Mouse (Mus musculus): ENCODE measurements around the gene Lin28b. TPM values are rescaled to one million over a fixed set of nuclear protein-coding genes. Genes with fewer than 3 reads are reported as not detected.

The Lin28b gene
- polyA plus RNA-seq, 1 experiment from 2014 or later = 16.1 TPM

- H3K9me3 ChIP-seq = no peaks in the 10 kb centered on the region
- peak; percentile 68 for ATAC-seq (ENCODE audit: low FRiP score)
- H3K4me1 ChIP-seq = peaks cover 35% of the 10 kb centered on the region
- peak overlapping the region; percentile 43 for H3K4me3 ChIP-seq (replicated peaks)
- peak overlapping the region; percentile 51; the same call in 1 of the 2 replicates for H3K9ac ChIP-seq
- under 1% methylated on average over 13 of the region's 13 CpGs for WGBS
- peak overlapping the region; percentile 67; the same call in 1 of the 2 replicates for H3K27ac ChIP-seq
- H3K27me3 ChIP-seq = no peaks in the 10 kb centered on the region
- no peaks in the 10 kb centered on the region for H3K36me3 ChIP-seq (replicated peaks)
- peak overlapping the region; percentile 59 for H3K4me2 ChIP-seq
These were observed 16.0 kb downstream of the Lin28b start for GRCm38 (mm10) chr10:45470079-45470739.

- H3K4me2 ChIP-seq = peak overlapping the region; percentile 59
- ATAC-seq (ENCODE audit: low FRiP score) = peak; percentile 58
- peak overlapping the region; percentile 43 for H3K4me3 ChIP-seq (replicated peaks)
- H3K4me1 ChIP-seq = peaks cover 35% of the 10 kb centered on the region
- H3K9me3 ChIP-seq = no peaks in the 10 kb centered on the region
- H3K27me3 ChIP-seq = no peaks in the 10 kb centered on the region
- peak overlapping the region; percentile 67 for H3K27ac ChIP-seq
- no peaks in the 10 kb centered on the region for H3K36me3 ChIP-seq (replicated peaks)
- peak overlapping the region; percentile 51 for H3K9ac ChIP-seq
- 2% methylated on average over 21 of the region's 21 CpGs for WGBS
These were observed 16.9 kb downstream of the Lin28b start for GRCm38 (mm10) chr10:45469027-45469996.

- WGBS = 50% methylated on average over 4 of the region's 4 CpGs
- Histone ChIP-seq H3K36me3 (replicated peaks) (no peaks in the 10 kb centered on the region), H3K4me3 (replicated peaks) (peak overlapping the region; percentile 43), H3K27ac (no peak overlapping the region), H3K9ac (no peak overlapping the region), H3K27me3 (no peaks in the 10 kb centered on the region), H3K9me3 (no peaks in the 10 kb centered on the region), H3K4me2 (peak overlapping the region; percentile 59), H3K4me1 (peaks cover 30% of the 10 kb centered on the region)
- ATAC-seq (ENCODE audit: low FRiP score) = no peak
These were observed 17.8 kb downstream of the Lin28b start for GRCm38 (mm10) chr10:45468180-45468915.

GRCm38 (mm10) chr10:45458637-45459036, 27.6 kb downstream of the Lin28b start:
- WGBS = 22% methylated on average over 2 of the region's 2 CpGs
- ATAC-seq (ENCODE audit: low FRiP score) = no peak
- no peaks in the 10 kb centered on the region for H3K9me3 ChIP-seq
- H3K36me3 ChIP-seq (replicated peaks) = no peaks in the 10 kb centered on the region
- H3K27ac ChIP-seq = no peak overlapping the region
- H3K9ac ChIP-seq = no peak overlapping the region
- no peak overlapping the region for H3K4me2 ChIP-seq
- no peak overlapping the region for H3K4me3 ChIP-seq (replicated peaks)
- H3K27me3 ChIP-seq = no peaks in the 10 kb centered on the region
- H3K4me1 ChIP-seq = peaks cover 3% of the 10 kb centered on the region; the same call in 1 of the 2 replicates

GRCm38 (mm10) chr10:45458074-45458473, 28.1 kb downstream of the Lin28b start:
- whole genome bisulfite sequencing = 5% methylated on average over 2 of the region's 2 CpGs
- Histone ChIP-seq H3K4me3 (replicated peaks) (no peak overlapping the region), H3K36me3 (replicated peaks) (no peaks in the 10 kb centered on the region), H3K9me3 (no peaks in the 10 kb centered on the region), H3K27ac (no peak overlapping the region), H3K27me3 (no peaks in the 10 kb centered on the region), H3K4me2 (no peak overlapping the region), H3K4me1 (peaks cover 3% of the 10 kb centered on the region; the same call in 1 of the 2 replicates), H3K9ac (no peak overlapping the region)
- ATAC-seq (ENCODE audit: low FRiP score) = no peak

- H3K9me3 ChIP-seq = no peaks in the 10 kb centered on the region
- H3K4me1 ChIP-seq = peaks cover 9% of the 10 kb centered on the region
- H3K27me3 ChIP-seq = no peaks in the 10 kb centered on the region
- H3K9ac ChIP-seq = no peak overlapping the region
- ATAC-seq (ENCODE audit: low FRiP score) = no peak
- peak overlapping the region; percentile 79; the same call in 1 of the 2 replicates for H3K27ac ChIP-seq
- H3K36me3 ChIP-seq (replicated peaks) = no peaks in the 10 kb centered on the region
- no peak overlapping the region for H3K4me3 ChIP-seq (replicated peaks)
- peak overlapping the region; percentile 45 for H3K4me2 ChIP-seq
These were observed 39.6 kb downstream of the Lin28b start for GRCm38 (mm10) chr10:45446625-45447024.

- peak overlapping the region; percentile 23 for H3K4me3 ChIP-seq (replicated peaks)
- no peaks in the 10 kb centered on the region for H3K27me3 ChIP-seq
- no peaks in the 10 kb centered on the region for H3K36me3 ChIP-seq (replicated peaks)
- H3K9me3 ChIP-seq = no peaks in the 10 kb centered on the region
- H3K4me1 ChIP-seq = peaks cover 9% of the 10 kb centered on the region
- H3K4me2 ChIP-seq = peak overlapping the region; percentile 45
- H3K9ac ChIP-seq = peak overlapping the region; percentile 36; the same call in 1 of the 2 replicates
- WGBS = 3% methylated on average over 8 of the region's 8 CpGs
- peak; percentile 81; the same call in 1 of the 2 replicates for ATAC-seq (ENCODE audit: low FRiP score)
- peak overlapping the region; percentile 79 for H3K27ac ChIP-seq
These were observed 40.0 kb downstream of the Lin28b start for GRCm38 (mm10) chr10:45446215-45446614.

GRCm38 (mm10) chr10:45422372-45422771, 63.8 kb downstream of the Lin28b start:
- Histone ChIP-seq H3K36me3 (replicated peaks) (no peaks in the 10 kb centered on the region; the same call in none of the 2 replicates), H3K4me3 (replicated peaks) (no peak overlapping the region), H3K9ac (no peak overlapping the region), H3K27me3 (no peaks in the 10 kb centered on the region), H3K4me2 (no peak overlapping the region), H3K4me1 (peaks cover 5% of the 10 kb centered on the region; the same call in 1 of the 2 replicates), H3K27ac (no peak overlapping the region), H3K9me3 (no peaks in the 10 kb centered on the region)
- ATAC-seq (ENCODE audit: low FRiP score) = no peak
- 89% methylated on average over 1 of the region's 1 CpGs for WGBS

- Histone ChIP-seq H3K4me2 (no peak overlapping the region), H3K4me3 (replicated peaks) (no peak overlapping the region), H3K27me3 (no peaks in the 10 kb centered on the region), H3K27ac (no peak overlapping the region), H3K36me3 (replicated peaks) (no peaks in the 10 kb centered on the region), H3K4me1 (peaks cover 11% of the 10 kb centered on the region), H3K9ac (no peak overlapping the region), H3K9me3 (no peaks in the 10 kb centered on the region)
- WGBS = 21% methylated on average over 5 of the region's 5 CpGs
- no peak for ATAC-seq (ENCODE audit: low FRiP score)
These were observed 74.1 kb downstream of the Lin28b start for GRCm38 (mm10) chr10:45412144-45412543.

- Histone ChIP-seq H3K4me1 (peaks cover 11% of the 10 kb centered on the region), H3K27ac (no peak overlapping the region), H3K36me3 (replicated peaks) (no peaks in the 10 kb centered on the region), H3K4me2 (no peak overlapping the region), H3K4me3 (replicated peaks) (no peak overlapping the region), H3K27me3 (no peaks in the 10 kb centered on the region), H3K9ac (no peak overlapping the region), H3K9me3 (no peaks in the 10 kb centered on the region)
- ATAC-seq (ENCODE audit: low FRiP score) = no peak
- WGBS = 7% methylated on average over 2 of the region's 2 CpGs
These were observed 74.5 kb downstream of the Lin28b start for GRCm38 (mm10) chr10:45411741-45412140.

GRCm38 (mm10) chr10:45410624-45411341, 75.4 kb downstream of the Lin28b start:
- H3K4me2 ChIP-seq = no peak overlapping the region
- WGBS = 6% methylated on average over 10 of the region's 10 CpGs
- ATAC-seq (ENCODE audit: low FRiP score) = peak; percentile 93

More at GRCm38 (mm10) chr10:45410624-45411341, 75.4 kb downstream of the Lin28b start:
- Histone ChIP-seq H3K4me1 (peaks cover 11% of the 10 kb centered on the region), H3K36me3 (replicated peaks) (no peaks in the 10 kb centered on the region), H3K27me3 (no peaks in the 10 kb centered on the region), H3K9ac (no peak overlapping the region), H3K4me3 (replicated peaks) (no peak overlapping the region), H3K9me3 (no peaks in the 10 kb centered on the region), H3K27ac (peak overlapping the region; percentile 69; the same call in 1 of the 2 replicates)

Data from forebrain, embryonic 12.5 days (tissue).